ENCODE assay signal across 19 mouse cellular contexts in the genomic region with DNA sequence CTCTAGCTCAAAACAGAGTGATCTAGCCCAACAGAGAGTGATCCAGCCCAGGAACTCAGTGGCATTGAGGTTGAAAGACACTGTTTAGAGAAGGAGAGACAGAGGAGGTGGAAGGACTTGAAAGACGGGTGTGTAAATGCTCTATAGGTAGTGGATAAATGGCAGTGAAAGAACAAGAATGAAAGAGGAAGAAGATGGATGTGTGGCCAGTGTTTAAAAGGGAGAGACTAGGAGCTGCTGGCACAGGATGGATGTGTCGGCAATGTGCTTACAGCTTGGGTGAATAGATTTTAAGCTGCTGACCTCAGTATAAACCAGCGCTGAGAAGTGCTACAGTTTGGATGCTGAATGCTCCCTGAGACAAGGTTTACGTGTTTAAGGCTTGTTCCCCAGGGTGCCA. TPM values are rescaled to one million over a fixed set of nuclear protein-coding genes. Genes with fewer than 3 reads are reported as not detected.
DNase-seq lines count a peak whose midpoint lies in the region; ATAC-seq and TF ChIP-seq lines count a peak whose summit lies in the region.
"Had no signal": no experiment of that assay in that cellular context is flagged by ENCODE, and none has a peak within 500 bp of the region (broad histone marks: within the 10 kb centered on the region; RNA-seq: fewer than 3 reads in every experiment).

No protein-coding gene starts in this region.

- H3K9ac ChIP-seq in MEL (ENCODE audit: control insufficient read depth, low read depth, low read length, poor library complexity, severe bottlenecking) = peak overlapping the region; percentile 42
- H3K9ac ChIP-seq: neural tube, embryonic 12.5 days had no signal

- no peak for DNase-seq in gastrocnemius, adult 2 months
- DNase-seq in gastrocnemius, postnatal 4 days (ENCODE audit: low spot score in 2 of 2) = no peak
- DNase-seq in kidney, adult 2 months = no peak
- DNase-seq in kidney, adult 8-10 months = no peak
- peak; percentile 60 for DNase-seq in MEL (ENCODE audit: low read depth, low spot score)
- DNase-seq in retina, embryonic 14.5 days (ENCODE audit: low spot score) = no peak
- no peak for DNase-seq in gastrocnemius, postnatal 36 days
- DNase-seq: cerebellum, postnatal 10 days; midbrain, embryonic 14.5 days; thymus, adult 2 months had no signal

- peaks cover 6% of the 10 kb centered on the region; the same call in 1 of the 2 replicates for H3K4me1 ChIP-seq in kidney, adult 2 months (ENCODE audit: control insufficient read depth, insufficient read depth, low read length)
- H3K4me1 ChIP-seq in MEL (ENCODE audit: control insufficient read depth in 1 of 2, insufficient read depth in 2 of 2, low read length in 2 of 2) = peaks cover 20 to 49% of the 10 kb centered on the region in 2 experiments

- H3K79me2 ChIP-seq in MEL (ENCODE audit: control insufficient read depth, insufficient read depth, low read length, poor library complexity) = no peaks in the 10 kb centered on the region

- peak; percentile 3; the same call in 1 of the 2 replicates for ATAC-seq in granulocyte monocyte progenitor cell, adult 5-6 weeks (replicated peaks; ENCODE audit: poor library complexity, severe bottlenecking)
- ATAC-seq: forebrain, embryonic 14.5 days; hindbrain, embryonic 16.5 days had no signal

- H3K9me3 ChIP-seq in MEL (replicated peaks; ENCODE audit: insufficient read depth, low read length) = no peaks in the 10 kb centered on the region
- H3K9me3 ChIP-seq: G1E; neural tube, embryonic 12.5 days had no signal

- H3K36me3 ChIP-seq in kidney, adult 2 months (ENCODE audit: control insufficient read depth, insufficient read depth, low read length) = no peaks in the 10 kb centered on the region
- H3K36me3 ChIP-seq in MEL (ENCODE audit: control insufficient read depth in 1 of 2, insufficient read depth in 2 of 2, low read length in 2 of 2) = peaks cover 0 to 34% of the 10 kb centered on the region in 2 experiments; a peak in 2 of 4 replicates
- H3K36me3 ChIP-seq: G1E; neural tube, embryonic 12.5 days had no signal

- H3K27ac ChIP-seq in gastrocnemius, adult 2 months = peak overlapping the region; percentile 90
- H3K27ac ChIP-seq in kidney, adult 2 months (ENCODE audit: insufficient read depth, low read depth, low read length) = peak overlapping the region; percentile 92
- H3K27ac ChIP-seq in MEL (ENCODE audit: control insufficient read depth, low read depth, low read length) = peak overlapping the region; percentile 14
- H3K27ac ChIP-seq: left cerebral cortex, adult 2 months; neural tube, embryonic 12.5 days had no signal

- no peak for TF ChIP-seq CTCF in gastrocnemius, adult 2 months (IDR thresholded peaks at IDR 0.05)
- no peak for TF ChIP-seq CTCF in kidney, adult 2 months (conservative IDR thresholded peaks at IDR 0.05; ENCODE audit: insufficient read depth, insufficient read length, low read depth, low read length)
- no peak for TF ChIP-seq CTCF in MEL (IDR thresholded peaks at IDR 0.05 in 2 of 3, conservative IDR thresholded peaks at IDR 0.05 in 1 of 3; ENCODE audit: control insufficient read depth in 1 of 3, insufficient read depth in 1 of 3, low read depth in 2 of 3, low read length in 3 of 3, poor library complexity in 1 of 3, severe bottlenecking in 1 of 3)

- no peaks in the 10 kb centered on the region for H3K27me3 ChIP-seq in kidney, adult 2 months (replicated peaks; ENCODE audit: control insufficient read depth, insufficient read depth, low read length)
- no peaks in the 10 kb centered on the region for H3K27me3 ChIP-seq in MEL (ENCODE audit: control insufficient read depth in 1 of 2, insufficient read depth in 2 of 2, low read length in 2 of 2)
- H3K27me3 ChIP-seq: neural tube, embryonic 12.5 days had no signal

- TF ChIP-seq RAD21 in MEL (IDR thresholded peaks at IDR 0.05; ENCODE audit: low read depth, low read length) = no peak

- 72% methylated on average over 4 of the region's 4 CpGs for WGBS in kidney, adult 2 months

- TF ChIP-seq POLR2A in kidney, adult 2 months (IDR thresholded peaks at IDR 0.05; ENCODE audit: low read depth, low read length) = no peak
- no peak for TF ChIP-seq POLR2A in MEL (IDR thresholded peaks at IDR 0.05; ENCODE audit: control insufficient read depth in 1 of 2, insufficient read depth in 1 of 2, low read depth in 1 of 2, low read length in 2 of 2, poor library complexity in 1 of 2)

- TF ChIP-seq EP300 in MEL (IDR thresholded peaks at IDR 0.05; ENCODE audit: low read depth in 1 of 2, low read length in 2 of 2) = peak in 1 of 2 experiments; percentile 17; a peak in 1 of 4 replicates

- H3K4me3 ChIP-seq in gastrocnemius, adult 2 months = no peak overlapping the region
- H3K4me3 ChIP-seq in kidney, adult 2 months (ENCODE audit: insufficient read depth, low read depth, low read length) = no peak overlapping the region
- H3K4me3 ChIP-seq in MEL (ENCODE audit: control insufficient read depth in 1 of 2, insufficient read depth in 1 of 2, low read depth in 2 of 2, low read length in 2 of 2) = peak overlapping the region; percentile 32 to 39
- H3K4me3 ChIP-seq: left cerebral cortex, adult 2 months; neural tube, embryonic 12.5 days had no signal

- intact Hi-C loops in gastrocnemius, adult 2 months (cut with DNase I) = no loop called here
- intact Hi-C loops in gastrocnemius, postnatal 36 days (cut with DNase I) = no loop called here

TF ChIP-seq in MEL, 35 proteins besides CTCF, POLR2A, EP300 and RAD21:
- no peak for TF ChIP-seq ZNF384 (IDR thresholded peaks at IDR 0.05; ENCODE audit: low read depth, low read length)
- no peak for TF ChIP-seq TCF12 (IDR thresholded peaks at IDR 0.05; ENCODE audit: low read depth, low read length)
- no peak for TF ChIP-seq KAT2A (conservative IDR thresholded peaks at IDR 0.05; ENCODE audit: low read depth, low read length)
- peak; percentile 32; the same call in 1 of the 2 replicates for TF ChIP-seq SIN3A (IDR thresholded peaks at IDR 0.05; ENCODE audit: low read length)
- 0 out of 2 replicates have a peak, but pooled peaks have one; percentile 18 for TF ChIP-seq MXI1 (IDR thresholded peaks at IDR 0.05; ENCODE audit: low read depth, low read length)
- no peak for TF ChIP-seq ZC3H11A (IDR thresholded peaks at IDR 0.05; ENCODE audit: low read depth, low read length)
- no peak for TF ChIP-seq NELFE (IDR thresholded peaks at IDR 0.05; ENCODE audit: low read depth, low read length)
- TF ChIP-seq CHD1 (IDR thresholded peaks at IDR 0.05; ENCODE audit: low read depth, low read length) = no peak
- TF ChIP-seq MAFK (IDR thresholded peaks at IDR 0.05; ENCODE audit: borderline replicate concordance, low read depth, low read length) = 0 out of 2 replicates have a peak, but pooled peaks have one; percentile 1
- 0 out of 2 replicates have a peak, but pooled peaks have one; percentile 30 for TF ChIP-seq E2F4 (IDR thresholded peaks at IDR 0.05; ENCODE audit: borderline replicate concordance, low read depth, low read length)

RNA-seq across cellular contexts. Expression of a gene that starts 13.3 kb away (rescaled TPM):
- not detected for total RNA-seq in gastrocnemius, adult 2 months (2021)
- total RNA-seq in gastrocnemius, postnatal 4 days (2021) = 1 to 10 TPM; 1.7 to 5.3 TPM
- 0.22 TPM in 1 of 2 replicates, not detected in the other for polyA plus RNA-seq in kidney, adult 2 months (2012; rRNA removed)
- not detected in 2 replicates for total RNA-seq in MEL (2012; rRNA removed)
- not detected for polyA plus RNA-seq in MEL (2012; ENCODE audit: insufficient read depth in 1 of 2, insufficient read length in 2 of 2, low read depth in 1 of 2, low replicate concordance in 2 of 2, missing spikeins in 1 of 2)
- total RNA-seq in granulocyte monocyte progenitor cell, adult 5-6 weeks (2014; fragmentation: Nextera tagmentation) = not detected in 2 replicates
- not detected in 2 replicates for total RNA-seq in granulocyte monocyte progenitor cell, adult 5-6 weeks (2017)
- total RNA-seq in gastrocnemius, postnatal 36 days (2021) = not detected
- total RNA-seq: G1E; gastrocnemius, adult 8-10 months; left cerebral cortex, adult 2 months had no signal
- polyA plus RNA-seq: embryonic facial prominence, embryonic 14.5 days; forebrain, embryonic 14.5 days; G1E; hindbrain, embryonic 16.5 days; limb, embryonic 14.5 days; midbrain, embryonic 14.5 days; neural tube, embryonic 12.5 days had no signal

Comparison
In these comparisons a context has a peak if more than half of its experiments do, and no peak if none do; other contexts are left out.
1. H3K27ac ChIP-seq: peak in every context shown above with its lines; median percentile 92 in kidney, adult 2 months; 90 in gastrocnemius, adult 2 months; 14 in MEL.
2. H3K4me3 ChIP-seq: peak in MEL (2 of 2); none in gastrocnemius, adult 2 months (single experiment) and kidney, adult 2 months (single experiment).